9 mouse cellular contexts compared by ENCODE assay signal in the genomic region with DNA sequence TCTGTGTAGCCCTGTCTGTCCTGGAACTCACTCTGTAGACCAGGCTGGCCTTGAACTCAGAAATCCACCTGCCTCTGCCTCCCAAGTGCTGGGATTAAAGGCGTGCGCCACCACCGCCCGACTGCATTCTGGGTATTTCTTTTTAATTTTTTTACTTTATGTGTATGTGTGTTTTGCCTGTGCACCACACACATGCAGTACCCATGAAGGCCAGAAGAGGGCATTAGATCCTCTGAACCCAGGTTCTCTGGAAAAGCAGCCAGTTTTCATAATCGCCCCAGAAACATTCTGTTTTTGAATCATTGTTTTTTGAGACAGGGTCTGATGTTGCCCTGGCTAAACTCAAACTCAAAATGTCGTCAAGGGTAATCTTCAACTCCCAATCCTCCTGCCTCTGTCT. TPM values are rescaled to one million over a fixed set of nuclear protein-coding genes. Genes with fewer than 3 reads are reported as not detected.
DNase-seq lines count a peak whose midpoint lies in the region; ATAC-seq and TF ChIP-seq lines count a peak whose summit lies in the region.
"Had no signal": no experiment of that assay in that cellular context is flagged by ENCODE, and none has a peak within 500 bp of the region (broad histone marks: within the 10 kb centered on the region; RNA-seq: fewer than 3 reads in every experiment).

No protein-coding gene starts in this region.

- H3K9me3 ChIP-seq in forebrain, postnatal 0 days (ENCODE audit: low read length): no peaks in the 10 kb centered on the region
- H3K9me3 ChIP-seq in forebrain, embryonic 15.5 days: no peaks in the 10 kb centered on the region
- H3K9me3 ChIP-seq in liver, embryonic 11.5 days (ENCODE audit: control insufficient read depth, low read length): no peaks in the 10 kb centered on the region
- H3K9me3 ChIP-seq: neural tube, embryonic 12.5 days had no signal

- 62% methylated on average over 6 of the region's 6 CpGs for WGBS in forebrain, postnatal 0 days
- WGBS in forebrain, embryonic 15.5 days: 63% methylated on average over 6 of the region's 6 CpGs
- WGBS in liver, adult 2 months: 60% methylated on average over 6 of the region's 6 CpGs
- WGBS in liver, embryonic 11.5 days: 56% methylated on average over 6 of the region's 6 CpGs

- no peak for TF ChIP-seq POLR2A in liver, adult 2 months (IDR thresholded peaks at IDR 0.05; ENCODE audit: extremely low read depth, insufficient read depth, low read length)

- H3K79me2 ChIP-seq in liver, adult 2 months (ENCODE audit: control insufficient read depth, insufficient read depth, low read length): no peaks in the 10 kb centered on the region

- peak; percentile 66 for TF ChIP-seq CTCF in forebrain, postnatal 0 days (IDR thresholded peaks at IDR 0.05; ENCODE audit: low read depth)
- peak; percentile 33; the same call in 1 of the 2 replicates for TF ChIP-seq CTCF in liver, adult 2 months (IDR thresholded peaks at IDR 0.05; ENCODE audit: low read depth, low read length)

- H3K4me3 ChIP-seq in forebrain, postnatal 0 days (ENCODE audit: low read depth, low read length): no peak overlapping the region
- H3K4me3 ChIP-seq in forebrain, embryonic 15.5 days: no peak overlapping the region
- H3K4me3 ChIP-seq in liver, adult 2 months (ENCODE audit: insufficient read depth, low read depth, low read length): no peak overlapping the region
- no peak overlapping the region for H3K4me3 ChIP-seq in liver, embryonic 11.5 days (ENCODE audit: low read depth, low read length)
- H3K4me3 ChIP-seq: neural tube, embryonic 12.5 days had no signal

- no peaks in the 10 kb centered on the region for H3K36me3 ChIP-seq in forebrain, postnatal 0 days (ENCODE audit: insufficient read depth)
- no peaks in the 10 kb centered on the region for H3K36me3 ChIP-seq in forebrain, embryonic 15.5 days
- H3K36me3 ChIP-seq in liver, adult 2 months (ENCODE audit: control insufficient read depth, insufficient read depth, low read length): no peaks in the 10 kb centered on the region
- no peaks in the 10 kb centered on the region for H3K36me3 ChIP-seq in liver, embryonic 11.5 days (ENCODE audit: control insufficient read depth, insufficient read depth, low read length)
- H3K36me3 ChIP-seq: neural tube, embryonic 12.5 days had no signal

- no peak overlapping the region for H3K9ac ChIP-seq in forebrain, postnatal 0 days
- no peak overlapping the region for H3K9ac ChIP-seq in forebrain, embryonic 15.5 days (replicated peaks)
- H3K9ac ChIP-seq in liver, adult 2 months (ENCODE audit: low read depth, low read length): no peak overlapping the region
- H3K9ac ChIP-seq in liver, embryonic 11.5 days (ENCODE audit: low read depth, low read length): no peak overlapping the region
- H3K9ac ChIP-seq: neural tube, embryonic 12.5 days had no signal

- H3K4me1 ChIP-seq in forebrain, postnatal 0 days (ENCODE audit: insufficient read depth): no peaks in the 10 kb centered on the region
- no peaks in the 10 kb centered on the region for H3K4me1 ChIP-seq in forebrain, embryonic 15.5 days
- no peaks in the 10 kb centered on the region for H3K4me1 ChIP-seq in liver, adult 2 months (ENCODE audit: control insufficient read depth, insufficient read depth, low read length)
- H3K4me1 ChIP-seq in liver, embryonic 11.5 days (replicated peaks; ENCODE audit: control insufficient read depth, insufficient read depth, low read length): no peaks in the 10 kb centered on the region
- H3K4me1 ChIP-seq: neural tube, embryonic 12.5 days had no signal

- no peak overlapping the region for H3K4me2 ChIP-seq in forebrain, postnatal 0 days (ENCODE audit: low read depth)
- H3K4me2 ChIP-seq in forebrain, embryonic 15.5 days (replicated peaks): no peak overlapping the region
- no peak overlapping the region for H3K4me2 ChIP-seq in liver, embryonic 11.5 days
- H3K4me2 ChIP-seq: neural tube, embryonic 12.5 days had no signal

- no peak overlapping the region for H3K27ac ChIP-seq in forebrain, postnatal 0 days (ENCODE audit: low read depth, low read length)
- H3K27ac ChIP-seq in forebrain, embryonic 15.5 days (replicated peaks): no peak overlapping the region
- no peak overlapping the region for H3K27ac ChIP-seq in liver, adult 2 months (replicated peaks; ENCODE audit: insufficient read depth, low read depth, low read length)
- no peak overlapping the region for H3K27ac ChIP-seq in liver, embryonic 11.5 days (ENCODE audit: low read depth, low read length)
- H3K27ac ChIP-seq: neural tube, embryonic 12.5 days had no signal

- DNase-seq in forebrain, postnatal 0 days: peak; percentile 45
- DNase-seq in liver, adult 2 months (ENCODE audit: extremely low read depth, low read depth, low spot score): no peak
- DNase-seq in liver, embryonic 11.5 days (ENCODE audit: low spot score): no peak
- DNase-seq in adrenal gland, adult 2 months: peak; percentile 21
- DNase-seq in induced T-regulatory cell, adult 2 months (ENCODE audit: low read depth): peak; percentile 64
- DNase-seq in naive thymus-derived CD4-positive, alpha-beta T cell, adult 2 months (ENCODE audit: low read depth): peak; percentile 53
- no peak for DNase-seq in frontal cortex, postnatal 25 days (ENCODE audit: low spot score in 2 of 2)

- no peak for ATAC-seq in forebrain, postnatal 0 days
- no peak for ATAC-seq in forebrain, embryonic 15.5 days (replicated peaks)
- no peak for ATAC-seq in liver, embryonic 11.5 days (replicated peaks; ENCODE audit: low FRiP score)

- H3K27me3 ChIP-seq in forebrain, postnatal 0 days (ENCODE audit: insufficient read depth, low read length): no peaks in the 10 kb centered on the region
- H3K27me3 ChIP-seq in forebrain, embryonic 15.5 days: no peaks in the 10 kb centered on the region
- no peaks in the 10 kb centered on the region for H3K27me3 ChIP-seq in liver, adult 2 months (ENCODE audit: control insufficient read depth, insufficient read depth, low read length)
- H3K27me3 ChIP-seq in liver, embryonic 11.5 days (replicated peaks; ENCODE audit: control insufficient read depth, insufficient read depth, low read length): no peaks in the 10 kb centered on the region
- H3K27me3 ChIP-seq: neural tube, embryonic 12.5 days had no signal

RNA-seq across cellular contexts. Expression of a gene that starts 15.4 kb away (rescaled TPM):
- total RNA-seq in forebrain, postnatal 0 days (2014; rRNA removed): 71.6 and 85.0 TPM in 2 replicates
- 92.6 and 103 TPM in 2 replicates for polyA plus RNA-seq in forebrain, postnatal 0 days (2015; fragmentation: Nextera tagmentation; extraction: Ambion mirVana)
- 86.2 and 87.0 TPM in 2 replicates for polyA plus RNA-seq in forebrain, embryonic 15.5 days (2015; fragmentation: Nextera tagmentation; extraction: Ambion mirVana)
- 27.6 and 30.0 TPM in 2 replicates for total RNA-seq in liver, adult 2 months (2014; rRNA removed)
- 34.8 and 45.1 TPM in 2 replicates for polyA plus RNA-seq in liver, adult 2 months (2012; rRNA removed)
- polyA plus RNA-seq in liver, embryonic 11.5 days (2014; fragmentation: Nextera tagmentation; extraction: Ambion mirVana): 53.3 and 55.4 TPM in 2 replicates
- 10 to 100 TPM; 61.8 to 69.2 TPM for total RNA-seq in adrenal gland, adult 2 months (2021)
- polyA plus RNA-seq in adrenal gland, adult 2 months (2012; rRNA removed): 35.3 and 41.0 TPM in 2 replicates

RNA-seq across cellular contexts. Expression of a gene that starts 18.4 kb away (rescaled TPM):
- 19.5 and 19.7 TPM in 2 replicates for total RNA-seq in forebrain, postnatal 0 days (2014; rRNA removed)
- polyA plus RNA-seq in forebrain, postnatal 0 days (2015; fragmentation: Nextera tagmentation; extraction: Ambion mirVana): 16.4 and 22.3 TPM in 2 replicates
- 6.7 and 7.8 TPM in 2 replicates for polyA plus RNA-seq in forebrain, embryonic 15.5 days (2015; fragmentation: Nextera tagmentation; extraction: Ambion mirVana)
- 0.67 and 0.74 TPM in 2 replicates for total RNA-seq in liver, adult 2 months (2014; rRNA removed)
- 0.57 and 0.87 TPM in 2 replicates for polyA plus RNA-seq in liver, adult 2 months (2012; rRNA removed)
- 0.94 and 1.2 TPM in 2 replicates for polyA plus RNA-seq in liver, embryonic 11.5 days (2014; fragmentation: Nextera tagmentation; extraction: Ambion mirVana)
- total RNA-seq in adrenal gland, adult 2 months (2021): 1 to 10 TPM; 4.4 to 9.2 TPM
- polyA plus RNA-seq in adrenal gland, adult 2 months (2012; rRNA removed): 8.3 and 9.6 TPM in 2 replicates

RNA-seq across cellular contexts. Expression of a gene that starts 51.6 kb away (rescaled TPM):
- 19.0 and 19.7 TPM in 2 replicates for total RNA-seq in forebrain, postnatal 0 days (2014; rRNA removed)
- polyA plus RNA-seq in forebrain, postnatal 0 days (2015; fragmentation: Nextera tagmentation; extraction: Ambion mirVana): 7.0 and 8.2 TPM in 2 replicates
- 9.0 and 11.1 TPM in 2 replicates for polyA plus RNA-seq in forebrain, embryonic 15.5 days (2015; fragmentation: Nextera tagmentation; extraction: Ambion mirVana)
- 10.4 and 12.7 TPM in 2 replicates for total RNA-seq in liver, adult 2 months (2014; rRNA removed)
- polyA plus RNA-seq in liver, adult 2 months (2012; rRNA removed): 5.5 and 7.6 TPM in 2 replicates
- polyA plus RNA-seq in liver, embryonic 11.5 days (2014; fragmentation: Nextera tagmentation; extraction: Ambion mirVana): 8.6 and 10.5 TPM in 2 replicates
- total RNA-seq in adrenal gland, adult 2 months (2021): 10 to 100 TPM; 16.7 to 20.9 TPM
- 4.4 and 4.8 TPM in 2 replicates for polyA plus RNA-seq in adrenal gland, adult 2 months (2012; rRNA removed)

Comparison
In these comparisons a context has a peak if more than half of its experiments do, and no peak if none do; other contexts are left out.
1. DNase-seq: peak in forebrain, postnatal 0 days (single experiment), adrenal gland, adult 2 months (single experiment), induced T-regulatory cell, adult 2 months (single experiment) and naive thymus-derived CD4-positive, alpha-beta T cell, adult 2 months (single experiment); none in liver, adult 2 months (single experiment), liver, embryonic 11.5 days (single experiment) and frontal cortex, postnatal 25 days (0 of 2).